In the genomic region with DNA sequence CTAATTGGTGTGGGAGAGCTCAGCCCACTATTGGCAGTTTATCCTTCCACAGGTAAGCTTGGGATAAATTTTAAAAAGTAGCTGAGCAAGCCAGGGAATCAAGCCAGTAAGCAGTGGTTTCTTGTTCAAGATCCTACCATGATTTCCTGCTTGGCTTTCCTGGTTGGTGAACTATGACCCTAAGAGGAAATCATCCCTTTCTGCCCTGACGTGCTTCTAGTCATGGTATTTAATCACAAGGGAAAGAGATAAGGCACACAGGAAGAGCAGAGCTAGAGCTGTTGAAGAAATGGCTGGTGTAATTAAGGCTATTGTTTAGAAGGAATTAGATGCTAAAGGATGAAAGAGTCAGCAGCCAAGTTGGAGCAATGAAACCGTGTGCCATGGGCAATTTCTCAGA, we compare ENCODE assay signal across 15 mouse cellular contexts.
A peak's percentile ranks its signal among the peaks of the same experiment; 100 is the strongest.
DNase-seq lines count a peak whose midpoint lies in the region; ATAC-seq and TF ChIP-seq lines count a peak whose summit lies in the region.
"Had no signal": no experiment of that assay in that cellular context is flagged by ENCODE, and none has a peak within 500 bp of the region (broad histone marks: within the 10 kb centered on the region; RNA-seq: fewer than 3 reads in every experiment).

No protein-coding gene starts in this region.

- peak; percentile 64 for TF ChIP-seq EP300 in lung, postnatal 0 days (IDR thresholded peaks at IDR 0.05)

- no peaks in the 10 kb centered on the region for H3K9me3 ChIP-seq in forebrain, postnatal 0 days (ENCODE audit: low read length)
- H3K9me3 ChIP-seq in forebrain, embryonic 14.5 days (replicated peaks; ENCODE audit: control insufficient read depth, low read length), result no peaks in the 10 kb centered on the region
- no peaks in the 10 kb centered on the region for H3K9me3 ChIP-seq in lung, postnatal 0 days (ENCODE audit: low read length)
- H3K9me3 ChIP-seq: hindbrain, embryonic 13.5 days; intestine, embryonic 15.5 days had no signal

- peaks cover 11% of the 10 kb centered on the region for H3K4me1 ChIP-seq in forebrain, postnatal 0 days (ENCODE audit: insufficient read depth)
- H3K4me1 ChIP-seq in forebrain, embryonic 14.5 days (ENCODE audit: control insufficient read depth, insufficient read depth, low read length), result peaks cover 16% of the 10 kb centered on the region
- H3K4me1 ChIP-seq in kidney, adult 2 months (ENCODE audit: control insufficient read depth, insufficient read depth, low read length), result no peaks in the 10 kb centered on the region
- no peaks in the 10 kb centered on the region for H3K4me1 ChIP-seq in lung, postnatal 0 days (ENCODE audit: insufficient read depth, low read depth, low read length)

- no peaks in the 10 kb centered on the region for H3K36me3 ChIP-seq in forebrain, postnatal 0 days (ENCODE audit: insufficient read depth)
- H3K36me3 ChIP-seq in forebrain, embryonic 14.5 days (ENCODE audit: control insufficient read depth, insufficient read depth, low read length), result no peaks in the 10 kb centered on the region
- H3K36me3 ChIP-seq in kidney, adult 2 months (ENCODE audit: control insufficient read depth, insufficient read depth, low read length), result no peaks in the 10 kb centered on the region
- H3K36me3 ChIP-seq in lung, postnatal 0 days (ENCODE audit: insufficient read depth, low read length), result no peaks in the 10 kb centered on the region
- H3K36me3 ChIP-seq: hindbrain, embryonic 13.5 days; intestine, embryonic 15.5 days had no signal

- no peak overlapping the region for H3K9ac ChIP-seq in forebrain, postnatal 0 days
- no peak overlapping the region for H3K9ac ChIP-seq in forebrain, embryonic 14.5 days (ENCODE audit: low read length)
- no peak overlapping the region for H3K9ac ChIP-seq in lung, postnatal 0 days (replicated peaks; ENCODE audit: low read depth)
- H3K9ac ChIP-seq: hindbrain, embryonic 13.5 days; intestine, embryonic 15.5 days had no signal

- WGBS in forebrain, postnatal 0 days, result 40% methylated on average over 2 of the region's 2 CpGs
- WGBS in forebrain, embryonic 14.5 days, result 53% methylated on average over 2 of the region's 2 CpGs
- WGBS in kidney, adult 2 months, result 22% methylated on average over 2 of the region's 2 CpGs
- 22% methylated on average over 2 of the region's 2 CpGs for WGBS in lung, postnatal 0 days

- no peak for TF ChIP-seq POLR2A in kidney, adult 2 months (IDR thresholded peaks at IDR 0.05; ENCODE audit: low read depth, low read length)

- no peak for ATAC-seq in forebrain, postnatal 0 days
- no peak for ATAC-seq in forebrain, embryonic 14.5 days
- ATAC-seq in lung, postnatal 0 days, result no peak; the same call in 1 of the 2 replicates
- ATAC-seq: intestine, embryonic 15.5 days had no signal

- no peak for DNase-seq in forebrain, postnatal 0 days
- no peak for DNase-seq in forebrain, embryonic 14.5 days (ENCODE audit: low spot score)
- peak; percentile 62 for DNase-seq in kidney, adult 2 months
- no peak for DNase-seq in kidney, adult 11 months
- peak; percentile 28 for DNase-seq in lung, postnatal 0 days (ENCODE audit: low spot score)
- no peak for DNase-seq in lung, adult 18-20 months
- peak; percentile 38 for DNase-seq in yolk sac, embryonic 10.5 days (ENCODE audit: low spot score)
- DNase-seq in cerebellum, adult 11 months, result no peak
- DNase-seq: cerebellum, adult 18-20 months; liver; lung, postnatal 4 days; retina, postnatal 1 day had no signal

- H3K27me3 ChIP-seq in forebrain, postnatal 0 days (ENCODE audit: insufficient read depth, low read length), result no peaks in the 10 kb centered on the region
- no peaks in the 10 kb centered on the region for H3K27me3 ChIP-seq in forebrain, embryonic 14.5 days (replicated peaks; ENCODE audit: control insufficient read depth, insufficient read depth, low read length)
- no peaks in the 10 kb centered on the region for H3K27me3 ChIP-seq in kidney, adult 2 months (replicated peaks; ENCODE audit: control insufficient read depth, insufficient read depth, low read length)
- H3K27me3 ChIP-seq in lung, postnatal 0 days (replicated peaks; ENCODE audit: insufficient read depth, low read length), result no peaks in the 10 kb centered on the region
- H3K27me3 ChIP-seq: hindbrain, embryonic 13.5 days; intestine, embryonic 15.5 days had no signal

- H3K27ac ChIP-seq in forebrain, postnatal 0 days (ENCODE audit: low read depth, low read length), result 0 out of 2 replicates have a peak overlapping the region, but pooled peaks have one; percentile 50
- no peak overlapping the region; the same call in 1 of the 2 replicates for H3K27ac ChIP-seq in forebrain, embryonic 14.5 days (ENCODE audit: low read depth, low read length)
- H3K27ac ChIP-seq in kidney, adult 2 months (ENCODE audit: insufficient read depth, low read depth, low read length), result 0 out of 2 replicates have a peak overlapping the region, but pooled peaks have one; percentile 31
- no peak overlapping the region for H3K27ac ChIP-seq in lung, postnatal 0 days (ENCODE audit: low read length)
- H3K27ac ChIP-seq: hindbrain, embryonic 13.5 days; intestine, embryonic 15.5 days had no signal

- no peak for TF ChIP-seq CTCF in forebrain, postnatal 0 days (IDR thresholded peaks at IDR 0.05; ENCODE audit: low read depth)
- TF ChIP-seq CTCF in kidney, adult 2 months (conservative IDR thresholded peaks at IDR 0.05; ENCODE audit: insufficient read depth, insufficient read length, low read depth, low read length), result no peak
- TF ChIP-seq CTCF in lung, postnatal 0 days (IDR thresholded peaks at IDR 0.05), result no peak

- H3K4me3 ChIP-seq in forebrain, postnatal 0 days (ENCODE audit: low read depth, low read length), result no peak overlapping the region
- H3K4me3 ChIP-seq in forebrain, embryonic 14.5 days (ENCODE audit: low read depth, low read length), result no peak overlapping the region
- H3K4me3 ChIP-seq in kidney, adult 2 months (ENCODE audit: insufficient read depth, low read depth, low read length), result no peak overlapping the region
- no peak overlapping the region for H3K4me3 ChIP-seq in lung, postnatal 0 days (ENCODE audit: low read depth, low read length)
- H3K4me3 ChIP-seq: hindbrain, embryonic 13.5 days; intestine, embryonic 15.5 days had no signal

- H3K4me2 ChIP-seq in forebrain, postnatal 0 days (ENCODE audit: low read depth), result no peak overlapping the region
- no peak overlapping the region for H3K4me2 ChIP-seq in forebrain, embryonic 14.5 days (ENCODE audit: low read length)
- H3K4me2 ChIP-seq in lung, postnatal 0 days (replicated peaks; ENCODE audit: low read depth, low read length), result no peak overlapping the region
- H3K4me2 ChIP-seq: hindbrain, embryonic 13.5 days; intestine, embryonic 15.5 days; midbrain, embryonic 11.5 days had no signal

Comparison
In these comparisons a context has a peak if more than half of its experiments do, and no peak if none do; other contexts are left out.
1. DNase-seq: peak in kidney, adult 2 months (single experiment), lung, postnatal 0 days (single experiment) and yolk sac, embryonic 10.5 days (single experiment); none in forebrain, postnatal 0 days (single experiment), forebrain, embryonic 14.5 days (single experiment), kidney, adult 11 months (single experiment), lung, adult 18-20 months (0 of 2) and cerebellum, adult 11 months (single experiment).
2. H3K27ac ChIP-seq: peak in forebrain, postnatal 0 days (single experiment) and kidney, adult 2 months (single experiment); none in forebrain, embryonic 14.5 days (single experiment) and lung, postnatal 0 days (single experiment).